Mouse (Mus musculus): Measurements from ENCODE around the gene Dnmbp. TPM values are rescaled to one million over a fixed set of nuclear protein-coding genes. Genes with fewer than 3 reads are reported as not detected.
A peak's percentile ranks its signal among the peaks of the same experiment; 100 is the strongest.

Dnmbp gene
- polyA plus RNA-seq, 1 experiment from 2014 or later, result 8.9 TPM

- no peaks in the 10 kb centered on the region for H3K9me3 ChIP-seq (ENCODE audit: control insufficient read depth, low read length)
- DNase-seq (ENCODE audit: low spot score) (no peak), ATAC-seq (ENCODE audit: low FRiP score) (no peak)
- no peak overlapping the region for H3K9ac ChIP-seq
- no peak overlapping the region for H3K4me2 ChIP-seq (replicated peaks)
- H3K27ac ChIP-seq, result no peak overlapping the region
- 95% methylated on average over 15 of the region's 15 CpGs for WGBS
- H3K4me3 ChIP-seq (replicated peaks; ENCODE audit: low read length), result no peak overlapping the region
- H3K27me3 ChIP-seq (ENCODE audit: control insufficient read depth, insufficient read depth, low read length), result no peaks in the 10 kb centered on the region
- H3K4me1 ChIP-seq (replicated peaks; ENCODE audit: control insufficient read depth, insufficient read depth, low read length), result no peaks in the 10 kb centered on the region
- peaks cover 66% of the 10 kb centered on the region for H3K36me3 ChIP-seq (replicated peaks; ENCODE audit: control insufficient read depth, insufficient read depth)
These were observed 92.0 kb downstream of the Dnmbp start for GRCm38 (mm10) chr19:43847966-43848365.

- no peaks in the 10 kb centered on the region for H3K27me3 ChIP-seq (ENCODE audit: control insufficient read depth, insufficient read depth, low read length)
- 88% methylated on average over 15 of the region's 15 CpGs for WGBS
- H3K27ac ChIP-seq, result no peak overlapping the region
- H3K4me2 ChIP-seq (replicated peaks), result no peak overlapping the region
- DNase-seq (ENCODE audit: low spot score), result no peak
- H3K9me3 ChIP-seq (ENCODE audit: control insufficient read depth, low read length), result no peaks in the 10 kb centered on the region
- H3K4me3 ChIP-seq (replicated peaks; ENCODE audit: low read length), result no peak overlapping the region
- no peak for ATAC-seq (ENCODE audit: low FRiP score)
- no peaks in the 10 kb centered on the region for H3K4me1 ChIP-seq (replicated peaks; ENCODE audit: control insufficient read depth, insufficient read depth, low read length)
- H3K9ac ChIP-seq, result no peak overlapping the region
- peaks cover 62% of the 10 kb centered on the region for H3K36me3 ChIP-seq (replicated peaks; ENCODE audit: control insufficient read depth, insufficient read depth)
These were observed 92.9 kb downstream of the Dnmbp start for GRCm38 (mm10) chr19:43847056-43847455.

GRCm38 (mm10) chr19:43845331-43845908, 94.6 kb downstream of the Dnmbp start:
- no peaks in the 10 kb centered on the region for H3K27me3 ChIP-seq (ENCODE audit: control insufficient read depth, insufficient read depth, low read length)
- H3K27ac ChIP-seq, result no peak overlapping the region
- peaks cover 48% of the 10 kb centered on the region for H3K36me3 ChIP-seq (replicated peaks; ENCODE audit: control insufficient read depth, insufficient read depth)
- no peak overlapping the region for H3K4me2 ChIP-seq (replicated peaks)
- no peaks in the 10 kb centered on the region for H3K9me3 ChIP-seq (ENCODE audit: control insufficient read depth, low read length)
- no peaks in the 10 kb centered on the region for H3K4me1 ChIP-seq (replicated peaks; ENCODE audit: control insufficient read depth, insufficient read depth, low read length)
- whole genome bisulfite sequencing, result 74% methylated on average over 7 of the region's 7 CpGs
- no peak overlapping the region for H3K4me3 ChIP-seq (replicated peaks; ENCODE audit: low read length)
- no peak for ATAC-seq (ENCODE audit: low FRiP score)
- no peak overlapping the region for H3K9ac ChIP-seq
- DNase-seq (ENCODE audit: low spot score), result no peak

- Histone ChIP-seq H3K9ac (no peak overlapping the region), H3K27me3 (ENCODE audit: control insufficient read depth, insufficient read depth, low read length) (no peaks in the 10 kb centered on the region), H3K27ac (no peak overlapping the region), H3K4me1 (replicated peaks; ENCODE audit: control insufficient read depth, insufficient read depth, low read length) (no peaks in the 10 kb centered on the region), H3K4me2 (replicated peaks) (no peak overlapping the region), H3K36me3 (replicated peaks; ENCODE audit: control insufficient read depth, insufficient read depth) (peaks cover 28% of the 10 kb centered on the region), H3K4me3 (replicated peaks; ENCODE audit: low read length) (no peak overlapping the region), H3K9me3 (ENCODE audit: control insufficient read depth, low read length) (no peaks in the 10 kb centered on the region)
- DNase-seq (ENCODE audit: low spot score) (no peak), ATAC-seq (ENCODE audit: low FRiP score) (no peak)
- 83% methylated on average over 9 of the region's 9 CpGs for WGBS
These were observed 96.8 kb downstream of the Dnmbp start for GRCm38 (mm10) chr19:43843184-43843583.

- DNase-seq (ENCODE audit: low spot score) (peak; percentile 94), ATAC-seq (ENCODE audit: low FRiP score) (peak; percentile 57; the same call in 1 of the 2 replicates)
- H3K4me3 ChIP-seq (replicated peaks; ENCODE audit: low read length), result no peak overlapping the region
- 30% methylated on average over 21 of the region's 21 CpGs for WGBS
- no peak overlapping the region for H3K9ac ChIP-seq
- no peaks in the 10 kb centered on the region for H3K36me3 ChIP-seq (replicated peaks; ENCODE audit: control insufficient read depth, insufficient read depth)
- H3K4me1 ChIP-seq (replicated peaks; ENCODE audit: control insufficient read depth, insufficient read depth, low read length), result no peaks in the 10 kb centered on the region
- H3K27me3 ChIP-seq (ENCODE audit: control insufficient read depth, insufficient read depth, low read length), result no peaks in the 10 kb centered on the region
- 0 out of 2 replicates have a peak overlapping the region, but pooled peaks have one; percentile 24 for H3K4me2 ChIP-seq (replicated peaks)
- no peak overlapping the region for H3K27ac ChIP-seq
- H3K9me3 ChIP-seq (ENCODE audit: control insufficient read depth, low read length), result no peaks in the 10 kb centered on the region
These were observed 107.4 kb downstream of the Dnmbp start for GRCm38 (mm10) chr19:43832425-43833069.

GRCm38 (mm10) chr19:43826855-43827254, 113.1 kb downstream of the Dnmbp start:
- ATAC-seq (ENCODE audit: low FRiP score), result no peak
- Histone ChIP-seq H3K4me3 (replicated peaks; ENCODE audit: low read length) (no peak overlapping the region), H3K9me3 (ENCODE audit: control insufficient read depth, low read length) (no peaks in the 10 kb centered on the region), H3K27ac (no peak overlapping the region), H3K4me1 (replicated peaks; ENCODE audit: control insufficient read depth, insufficient read depth, low read length) (no peaks in the 10 kb centered on the region), H3K27me3 (ENCODE audit: control insufficient read depth, insufficient read depth, low read length) (no peaks in the 10 kb centered on the region), H3K9ac (no peak overlapping the region), H3K4me2 (replicated peaks) (no peak overlapping the region), H3K36me3 (replicated peaks; ENCODE audit: control insufficient read depth, insufficient read depth) (no peaks in the 10 kb centered on the region)
- WGBS, result 80% methylated on average over 8 of the region's 8 CpGs
- no peak for DNase-seq (ENCODE audit: low spot score)

- no peak overlapping the region for H3K4me2 ChIP-seq (replicated peaks)
- ATAC-seq (ENCODE audit: low FRiP score) (no peak), DNase-seq (ENCODE audit: low spot score) (no peak)
- no peaks in the 10 kb centered on the region for H3K4me1 ChIP-seq (replicated peaks; ENCODE audit: control insufficient read depth, insufficient read depth, low read length)
- H3K27me3 ChIP-seq (ENCODE audit: control insufficient read depth, insufficient read depth, low read length), result no peaks in the 10 kb centered on the region
- H3K4me3 ChIP-seq (replicated peaks; ENCODE audit: low read length), result no peak overlapping the region
- 77% methylated on average over 14 of the region's 14 CpGs for WGBS
- no peaks in the 10 kb centered on the region for H3K36me3 ChIP-seq (replicated peaks; ENCODE audit: control insufficient read depth, insufficient read depth)
- no peak overlapping the region for H3K9ac ChIP-seq
- H3K9me3 ChIP-seq (ENCODE audit: control insufficient read depth, low read length), result no peaks in the 10 kb centered on the region
- no peak overlapping the region for H3K27ac ChIP-seq
These were observed 124.2 kb downstream of the Dnmbp start for GRCm38 (mm10) chr19:43815661-43816414.

- Histone ChIP-seq H3K9ac (no peak overlapping the region), H3K4me1 (replicated peaks; ENCODE audit: control insufficient read depth, insufficient read depth, low read length) (no peaks in the 10 kb centered on the region), H3K36me3 (replicated peaks; ENCODE audit: control insufficient read depth, insufficient read depth) (no peaks in the 10 kb centered on the region), H3K9me3 (ENCODE audit: control insufficient read depth, low read length) (no peaks in the 10 kb centered on the region), H3K27ac (no peak overlapping the region), H3K4me3 (replicated peaks; ENCODE audit: low read length) (no peak overlapping the region), H3K4me2 (replicated peaks) (no peak overlapping the region), H3K27me3 (ENCODE audit: control insufficient read depth, insufficient read depth, low read length) (no peaks in the 10 kb centered on the region)
- DNase-seq (ENCODE audit: low spot score) (no peak), ATAC-seq (ENCODE audit: low FRiP score) (no peak)
- 92% methylated on average over 10 of the region's 10 CpGs for WGBS
These were observed 126.7 kb downstream of the Dnmbp start for GRCm38 (mm10) chr19:43813315-43813714.

GRCm38 (mm10) chr19:43811419-43811818, 128.6 kb downstream of the Dnmbp start:
- Histone ChIP-seq H3K4me1 (replicated peaks; ENCODE audit: control insufficient read depth, insufficient read depth, low read length) (no peaks in the 10 kb centered on the region), H3K27me3 (ENCODE audit: control insufficient read depth, insufficient read depth, low read length) (no peaks in the 10 kb centered on the region), H3K9me3 (ENCODE audit: control insufficient read depth, low read length) (no peaks in the 10 kb centered on the region), H3K4me2 (replicated peaks) (no peak overlapping the region), H3K27ac (no peak overlapping the region), H3K4me3 (replicated peaks; ENCODE audit: low read length) (no peak overlapping the region), H3K9ac (no peak overlapping the region), H3K36me3 (replicated peaks; ENCODE audit: control insufficient read depth, insufficient read depth) (no peaks in the 10 kb centered on the region)
- ATAC-seq (ENCODE audit: low FRiP score) (no peak), DNase-seq (ENCODE audit: low spot score) (no peak)
- 95% methylated on average over 4 of the region's 4 CpGs for WGBS
